In the genomic region with DNA sequence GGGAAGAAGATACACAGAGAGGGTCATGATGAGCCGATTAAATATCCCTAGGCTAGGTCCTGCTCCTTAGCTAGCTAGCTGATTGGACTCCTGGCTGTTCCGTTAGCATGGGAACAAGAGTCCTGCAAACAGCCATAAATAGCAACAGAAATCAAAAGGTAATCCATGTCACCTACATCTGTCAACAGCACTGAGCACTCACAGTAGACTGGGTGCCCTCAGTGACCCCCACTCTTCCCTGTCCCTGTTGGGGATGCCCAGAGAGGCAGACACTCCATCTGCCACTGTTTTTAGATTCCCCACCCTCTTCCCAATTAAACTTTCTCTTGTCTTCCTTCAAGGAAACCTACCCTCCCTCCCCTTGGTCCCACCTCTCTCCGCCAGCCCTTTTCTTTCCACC, we compare ENCODE assay signal across 20 mouse cellular contexts. TPM values are rescaled to one million over a fixed set of nuclear protein-coding genes. Genes with fewer than 3 reads are reported as not detected.
DNase-seq lines count a peak whose midpoint lies in the region; ATAC-seq and TF ChIP-seq lines count a peak whose summit lies in the region.
"Had no signal": no experiment of that assay in that cellular context is flagged by ENCODE, and none has a peak within 500 bp of the region (broad histone marks: within the 10 kb centered on the region; RNA-seq: fewer than 3 reads in every experiment).

No protein-coding gene starts in this region.

- H3K79me2 ChIP-seq in heart, adult 2 months (replicated peaks; ENCODE audit: control insufficient read depth, insufficient read depth, low read length): no peaks in the 10 kb centered on the region

- intact Hi-C loops in heart, adult 2 months (cut with DNase I): loop anchor here (2.0 kb wide), 2 partner anchors 132 to 234 kb away; no protein-coding TSS in a partner anchor

- H3K4me2 ChIP-seq in hindbrain, embryonic 14.5 days (replicated peaks): no peak overlapping the region
- H3K4me2 ChIP-seq in heart, embryonic 15.5 days: no peak overlapping the region
- H3K4me2 ChIP-seq: embryonic facial prominence, embryonic 12.5 days; hindbrain, embryonic 15.5 days had no signal

- H3K27me3 ChIP-seq in heart, adult 2 months (ENCODE audit: control insufficient read depth, insufficient read depth, low read length): no peaks in the 10 kb centered on the region; the same call in none of the 2 replicates
- H3K27me3 ChIP-seq in hindbrain, embryonic 10.5 days (ENCODE audit: insufficient read depth, poor library complexity, severe bottlenecking): peaks cover 93% of the 10 kb centered on the region
- peaks cover 61% of the 10 kb centered on the region for H3K27me3 ChIP-seq in hindbrain, embryonic 14.5 days (ENCODE audit: control insufficient read depth, insufficient read depth, low read length)
- H3K27me3 ChIP-seq in heart, embryonic 15.5 days: peaks cover 59% of the 10 kb centered on the region
- H3K27me3 ChIP-seq: Patski had no signal

- H3K9me3 ChIP-seq in hindbrain, embryonic 10.5 days: no peaks in the 10 kb centered on the region
- no peaks in the 10 kb centered on the region for H3K9me3 ChIP-seq in hindbrain, embryonic 14.5 days (ENCODE audit: control insufficient read depth, low read length)
- no peaks in the 10 kb centered on the region for H3K9me3 ChIP-seq in heart, embryonic 15.5 days (replicated peaks)
- H3K9me3 ChIP-seq: embryonic facial prominence, embryonic 12.5 days; hindbrain, embryonic 15.5 days had no signal

- no peak for TF ChIP-seq CTCF in heart, adult 2 months (IDR thresholded peaks at IDR 0.05)

- peak; percentile 71; the same call in 1 of the 2 replicates for TF ChIP-seq EP300 in heart, adult 2 months (IDR thresholded peaks at IDR 0.05; ENCODE audit: insufficient read depth, low read depth, low read length)

- H3K27ac ChIP-seq in heart, adult 2 months: no peak overlapping the region; the same call in 1 of the 2 replicates
- peak overlapping the region; percentile 50; the same call in 1 of the 2 replicates for H3K27ac ChIP-seq in hindbrain, embryonic 10.5 days
- H3K27ac ChIP-seq in hindbrain, embryonic 14.5 days: no peak overlapping the region
- no peak overlapping the region for H3K27ac ChIP-seq in heart, embryonic 15.5 days
- H3K27ac ChIP-seq: embryonic facial prominence, embryonic 12.5 days; hindbrain, embryonic 15.5 days had no signal

- DNase-seq in heart, adult 2 months: peak in 1 of 2 experiments; percentile 41
- DNase-seq in heart, adult 8-10 months (ENCODE audit: low spot score): no peak
- DNase-seq in hindbrain, embryonic 10.5 days (ENCODE audit: low spot score): no peak
- no peak for DNase-seq in hindbrain, embryonic 14.5 days (ENCODE audit: low spot score)
- DNase-seq in retina, embryonic 14.5 days (ENCODE audit: low spot score): peak; percentile 38
- no peak for DNase-seq in kidney, adult 18-20 months
- no peak for DNase-seq in urinary bladder, postnatal 10 days (ENCODE audit: low spot score)
- DNase-seq: adrenal gland, postnatal 14 days; cerebellum, adult 11-12 months; cerebellum, adult 9-10 months; cerebellum, postnatal 25 days; gastrocnemius, postnatal 10 days; kidney, adult 8-10 months had no signal

- TF ChIP-seq POLR2A in heart, adult 2 months (IDR thresholded peaks at IDR 0.05; ENCODE audit: insufficient read depth, low read depth, low read length): no peak

- no peak overlapping the region for H3K9ac ChIP-seq in heart, adult 2 months (ENCODE audit: low read depth, low read length)
- H3K9ac ChIP-seq in hindbrain, embryonic 14.5 days: no peak overlapping the region
- no peak overlapping the region for H3K9ac ChIP-seq in heart, embryonic 15.5 days
- H3K9ac ChIP-seq: embryonic facial prominence, embryonic 12.5 days; hindbrain, embryonic 15.5 days had no signal

- no peaks in the 10 kb centered on the region for H3K36me3 ChIP-seq in heart, adult 2 months (ENCODE audit: control insufficient read depth, insufficient read depth, low read length)
- H3K36me3 ChIP-seq in hindbrain, embryonic 10.5 days: no peaks in the 10 kb centered on the region
- no peaks in the 10 kb centered on the region for H3K36me3 ChIP-seq in hindbrain, embryonic 14.5 days (replicated peaks; ENCODE audit: control insufficient read depth, insufficient read depth)
- H3K36me3 ChIP-seq in heart, embryonic 15.5 days: no peaks in the 10 kb centered on the region
- H3K36me3 ChIP-seq: embryonic facial prominence, embryonic 12.5 days; hindbrain, embryonic 15.5 days had no signal

- ATAC-seq in hindbrain, embryonic 14.5 days (ENCODE audit: low FRiP score): no peak
- peak; percentile 68; the same call in 1 of the 2 replicates for ATAC-seq in heart, embryonic 15.5 days (replicated peaks; ENCODE audit: insufficient number of reproducible peaks, insufficient read depth, low FRiP score, low read depth)
- ATAC-seq: activated CD4-positive, CD25-positive, alpha-beta regulatory T cell, adult 4 months; forebrain, embryonic 16.5 days; intestine, embryonic 16.5 days; Patski had no signal

- H3K4me1 ChIP-seq in heart, adult 2 months (ENCODE audit: control insufficient read depth, insufficient read depth, low read length): peaks cover 2% of the 10 kb centered on the region
- H3K4me1 ChIP-seq in hindbrain, embryonic 10.5 days (replicated peaks): peaks cover 55% of the 10 kb centered on the region
- H3K4me1 ChIP-seq in hindbrain, embryonic 14.5 days (replicated peaks; ENCODE audit: control insufficient read depth, insufficient read depth, low read length): peaks cover 16% of the 10 kb centered on the region
- H3K4me1 ChIP-seq in heart, embryonic 15.5 days (replicated peaks): peaks cover 28% of the 10 kb centered on the region

- H3K4me3 ChIP-seq in heart, adult 2 months: no peak overlapping the region
- no peak overlapping the region for H3K4me3 ChIP-seq in hindbrain, embryonic 10.5 days
- no peak overlapping the region for H3K4me3 ChIP-seq in hindbrain, embryonic 14.5 days (replicated peaks; ENCODE audit: low read length)
- no peak overlapping the region for H3K4me3 ChIP-seq in heart, embryonic 15.5 days
- H3K4me3 ChIP-seq: embryonic facial prominence, embryonic 12.5 days; hindbrain, embryonic 15.5 days had no signal

- 35% methylated on average over 3 of the region's 3 CpGs for WGBS in heart, adult 2 months
- WGBS in hindbrain, embryonic 10.5 days: 32% methylated on average over 3 of the region's 3 CpGs
- WGBS in hindbrain, embryonic 14.5 days: 36% methylated on average over 3 of the region's 3 CpGs
- WGBS in heart, embryonic 15.5 days: 23% methylated on average over 3 of the region's 3 CpGs

RNA-seq across cellular contexts. Expression of a gene that starts 44.5 kb away (rescaled TPM):
- total RNA-seq in heart, adult 2 months (2021): 10 to 100 TPM; 18.4 to 23.0 TPM
- polyA plus RNA-seq in heart, adult 2 months (2012; rRNA removed): 14.3 and 16.6 TPM in 2 replicates
- total RNA-seq in heart, adult 8-10 months (2022): 10 to 100 TPM; 18.2 to 21.9 (median 19.7) TPM
- 28.1 and 39.3 TPM in 2 replicates for polyA plus RNA-seq in hindbrain, embryonic 10.5 days (2016; fragmentation: Nextera tagmentation; extraction: Ambion mirVana)
- 33.1 and 34.8 TPM in 2 replicates for polyA plus RNA-seq in hindbrain, embryonic 14.5 days (2014; fragmentation: Nextera tagmentation; extraction: Ambion mirVana)
- 28.1 and 30.0 TPM in 2 replicates for polyA plus RNA-seq in heart, embryonic 15.5 days (2015; fragmentation: Nextera tagmentation; extraction: Ambion mirVana)
